ENCODE assay signal across 8 mouse cellular contexts in genomic region chr17:62883476-62884128, GRCm38 (mm10). TPM values are rescaled to one million over a fixed set of nuclear protein-coding genes. Genes with fewer than 3 reads are reported as not detected.
DNase-seq lines count a peak whose midpoint lies in the region; ATAC-seq and TF ChIP-seq lines count a peak whose summit lies in the region.

No protein-coding gene starts in this region.

- under 1% methylated on average over 34 of the region's 34 CpGs for WGBS in forebrain, embryonic 16.5 days
- WGBS in hindbrain, postnatal 0 days: under 1% methylated on average over 34 of the region's 34 CpGs
- under 1% methylated on average over 34 of the region's 34 CpGs for WGBS in limb, embryonic 12.5 days

- H3K79me2 ChIP-seq in myocyte (ENCODE audit: control insufficient read depth, insufficient read depth): peaks cover 19% of the 10 kb centered on the region

- peak overlapping the region; percentile 95 for H3K4me2 ChIP-seq in forebrain, embryonic 16.5 days (ENCODE audit: low read length)
- H3K4me2 ChIP-seq in hindbrain, postnatal 0 days (ENCODE audit: low read depth, low read length): peak overlapping the region; percentile 99
- H3K4me2 ChIP-seq in limb, embryonic 12.5 days: peak overlapping the region; percentile 91
- peak overlapping the region; percentile 97 for H3K4me2 ChIP-seq in myocyte (ENCODE audit: low read depth)

- no peak for TF ChIP-seq CTCF in hindbrain, postnatal 0 days (IDR thresholded peaks at IDR 0.05; ENCODE audit: low read depth)

- ATAC-seq in forebrain, embryonic 16.5 days: peak; percentile 14
- ATAC-seq in hindbrain, postnatal 0 days: no peak; the same call in 1 of the 2 replicates
- no peak for ATAC-seq in limb, embryonic 12.5 days (ENCODE audit: insufficient number of reproducible peaks, insufficient read depth, low FRiP score, low TSS enrichment, low read depth)

- no peaks in the 10 kb centered on the region for H3K27me3 ChIP-seq in forebrain, embryonic 16.5 days (replicated peaks; ENCODE audit: control insufficient read depth, insufficient read depth, low read length)
- H3K27me3 ChIP-seq in hindbrain, postnatal 0 days (ENCODE audit: insufficient read depth, low read length): no peaks in the 10 kb centered on the region
- no peaks in the 10 kb centered on the region for H3K27me3 ChIP-seq in limb, embryonic 12.5 days
- no peaks in the 10 kb centered on the region for H3K27me3 ChIP-seq in myocyte (ENCODE audit: control insufficient read depth, insufficient read depth, insufficient read length)

- no peak overlapping the region for H3ac ChIP-seq in myocyte (ENCODE audit: control insufficient read depth, insufficient read length)

- H3K36me3 ChIP-seq in forebrain, embryonic 16.5 days (ENCODE audit: control insufficient read depth, insufficient read depth): no peaks in the 10 kb centered on the region
- H3K36me3 ChIP-seq in hindbrain, postnatal 0 days (ENCODE audit: insufficient read depth, low read length): no peaks in the 10 kb centered on the region
- H3K36me3 ChIP-seq in limb, embryonic 12.5 days: no peaks in the 10 kb centered on the region
- H3K36me3 ChIP-seq in myocyte (ENCODE audit: control insufficient read depth, insufficient read depth): no peaks in the 10 kb centered on the region

- no peaks in the 10 kb centered on the region for H3K9me3 ChIP-seq in forebrain, embryonic 16.5 days (ENCODE audit: control insufficient read depth, low read length)
- H3K9me3 ChIP-seq in hindbrain, postnatal 0 days (ENCODE audit: low read length): no peaks in the 10 kb centered on the region
- H3K9me3 ChIP-seq in limb, embryonic 12.5 days: no peaks in the 10 kb centered on the region

- peaks cover 10% of the 10 kb centered on the region for H3K4me1 ChIP-seq in forebrain, embryonic 16.5 days (replicated peaks; ENCODE audit: control insufficient read depth, insufficient read depth, low read length)
- no peaks in the 10 kb centered on the region for H3K4me1 ChIP-seq in hindbrain, postnatal 0 days (ENCODE audit: insufficient read depth, low read length)
- peaks cover 10% of the 10 kb centered on the region; the same call in 1 of the 2 replicates for H3K4me1 ChIP-seq in limb, embryonic 12.5 days (replicated peaks)

- H3K9ac ChIP-seq in forebrain, embryonic 16.5 days (replicated peaks; ENCODE audit: low read depth, low read length): peak overlapping the region; percentile 85
- H3K9ac ChIP-seq in hindbrain, postnatal 0 days (replicated peaks; ENCODE audit: low read length): peak overlapping the region; percentile 73
- H3K9ac ChIP-seq in limb, embryonic 12.5 days (replicated peaks): peak overlapping the region; percentile 66

- peak; percentile 94 for DNase-seq in heart, adult 11 months
- no peak for DNase-seq in heart, adult 8-10 months (ENCODE audit: low spot score)
- DNase-seq in cerebellum, adult 11 months: peak; percentile 9
- DNase-seq in hindbrain, postnatal 0 days (ENCODE audit: low spot score): no peak
- peak; percentile 32 for DNase-seq in urinary bladder, postnatal 25 days (ENCODE audit: low spot score)

- H3K4me3 ChIP-seq in forebrain, embryonic 16.5 days (replicated peaks; ENCODE audit: low read length): peak overlapping the region; percentile 64
- peak overlapping the region; percentile 83 for H3K4me3 ChIP-seq in hindbrain, postnatal 0 days (ENCODE audit: low read length)
- peak overlapping the region; percentile 88 for H3K4me3 ChIP-seq in limb, embryonic 12.5 days (replicated peaks)
- H3K4me3 ChIP-seq in myocyte: peak overlapping the region; percentile 81

- TF ChIP-seq POLR2A in myocyte (IDR thresholded peaks at IDR 0.05; ENCODE audit: insufficient read length, low read depth): no peak

- H3K27ac ChIP-seq in forebrain, embryonic 16.5 days (ENCODE audit: low read length): peak overlapping the region; percentile 48
- peak overlapping the region; percentile 80 for H3K27ac ChIP-seq in hindbrain, postnatal 0 days
- peak overlapping the region; percentile 83 for H3K27ac ChIP-seq in limb, embryonic 12.5 days

TF ChIP-seq in myocyte, 11 proteins besides CTCF, POLR2A, EP300 and RAD21:
- TF ChIP-seq POLR2AphosphoS2 (IDR thresholded peaks at IDR 0.05; ENCODE audit: insufficient read length, low read depth): no peak
- no peak for TF ChIP-seq USF1 (IDR thresholded peaks at IDR 0.05; ENCODE audit: low read depth)
- no peak for TF ChIP-seq TCF12 (IDR thresholded peaks at IDR 0.05; ENCODE audit: insufficient read depth, poor library complexity, severe bottlenecking)
- TF ChIP-seq MAX (IDR thresholded peaks at IDR 0.05; ENCODE audit: low read depth): no peak
- no peak for TF ChIP-seq MYOG (IDR thresholded peaks at IDR 0.05; ENCODE audit: control insufficient read depth in 1 of 3, insufficient read depth in 1 of 3, insufficient read length in 2 of 3, low read depth in 2 of 3)
- no peak for TF ChIP-seq SRF (IDR thresholded peaks at IDR 0.05; ENCODE audit: control insufficient read depth, insufficient read length, low read depth)
- no peak for TF ChIP-seq CEBPB (IDR thresholded peaks at IDR 0.05; ENCODE audit: insufficient read depth, poor library complexity, severe bottlenecking)
- no peak for TF ChIP-seq MYOD1 (IDR thresholded peaks at IDR 0.05; ENCODE audit: control insufficient read depth in 1 of 3, insufficient read length in 2 of 3, low read depth in 2 of 3)
- no peak for TF ChIP-seq REST (IDR thresholded peaks at IDR 0.05; ENCODE audit: insufficient read depth, insufficient read length)
- TF ChIP-seq E2F4 (IDR thresholded peaks at IDR 0.05; ENCODE audit: insufficient read depth): no peak
- no peak for TF ChIP-seq TCF3 (IDR thresholded peaks at IDR 0.05; ENCODE audit: insufficient read length, low read depth)

RNA-seq across cellular contexts. Expression of gene Efna5, which starts 2.5 kb away (rescaled TPM):
- 10 to 100 TPM; 17.4 to 20.1 (median 19.1) TPM for total RNA-seq in heart, adult 8-10 months (2022)
- 20.0 and 22.4 TPM in 2 replicates for polyA plus RNA-seq in forebrain, embryonic 16.5 days (2015; fragmentation: Nextera tagmentation; extraction: Ambion mirVana)
- 5.3 and 5.4 TPM in 2 replicates for total RNA-seq in hindbrain, postnatal 0 days (2014; rRNA removed)
- polyA plus RNA-seq in hindbrain, postnatal 0 days (2015; fragmentation: Nextera tagmentation; extraction: Ambion mirVana): 38.8 and 40.2 TPM in 2 replicates
- polyA plus RNA-seq in limb, embryonic 12.5 days (2016; fragmentation: Nextera tagmentation; extraction: Ambion mirVana): 38.2 and 42.6 TPM in 2 replicates
- 2.8 TPM for polyA plus RNA-seq in myocyte (2012; fragmentation: generic; extraction: Trizol)

Comparison
In these comparisons a context has a peak if more than half of its experiments do, and no peak if none do; other contexts are left out.
1. DNase-seq: peak in heart, adult 11 months (single experiment), cerebellum, adult 11 months (single experiment) and urinary bladder, postnatal 25 days (single experiment); none in heart, adult 8-10 months (single experiment) and hindbrain, postnatal 0 days (single experiment).
2. Peak in every context shown above with its lines, with median percentiles within 50 percentile points of each other: H3K27ac ChIP-seq, H3K4me2 ChIP-seq, H3K4me3 ChIP-seq and H3K9ac ChIP-seq.